Mouse (Mus musculus): ENCODE measurements around the gene Trip10.

Gene Trip10

GRCm38 (mm10) chr17:57292302-57292701 lies 43.0 kb downstream of the Trip10 start:
- no peak for DNase-seq (ENCODE audit: low spot score)

GRCm38 (mm10) chr17:57292968-57293367 lies 43.7 kb downstream of the Trip10 start:
- DNase-seq (ENCODE audit: low spot score), result no peak

- DNase-seq (ENCODE audit: low spot score), result no peak
Observed at GRCm38 (mm10) chr17:57295935-57296334, 46.7 kb downstream of the Trip10 start.

GRCm38 (mm10) chr17:57297040-57297439 lies 47.8 kb downstream of the Trip10 start:
- no peak for DNase-seq (ENCODE audit: low spot score)

GRCm38 (mm10) chr17:57305593-57305992 lies 56.3 kb downstream of the Trip10 start:
- no peak for DNase-seq (ENCODE audit: low spot score)

- no peak for DNase-seq (ENCODE audit: low spot score)
Observed at GRCm38 (mm10) chr17:57307074-57307473, 57.8 kb downstream of the Trip10 start.

GRCm38 (mm10) chr17:57311801-57312200 lies 62.5 kb downstream of the Trip10 start:
- no peak for DNase-seq (ENCODE audit: low spot score)
